Mouse (Mus musculus) forelimb bud, embryonic 11.5 days (tissue): ENCODE results near the gene Ppp1r9a.

Experiments used
- DNase-seq: peaks from one replicate; pipeline ENCODE4 v3.0.0-alpha.2; 2012; ENCODE audit warnings: low read depth, low spot score

Ppp1r9a gene

GRCm38 (mm10) chr6:4953028-4953719, 50.5 kb downstream of the Ppp1r9a start:
- peak; percentile 80 for DNase-seq

- no peak for DNase-seq
These were observed 53.9 kb downstream of the Ppp1r9a start for GRCm38 (mm10) chr6:4956651-4957050.

DNA sequence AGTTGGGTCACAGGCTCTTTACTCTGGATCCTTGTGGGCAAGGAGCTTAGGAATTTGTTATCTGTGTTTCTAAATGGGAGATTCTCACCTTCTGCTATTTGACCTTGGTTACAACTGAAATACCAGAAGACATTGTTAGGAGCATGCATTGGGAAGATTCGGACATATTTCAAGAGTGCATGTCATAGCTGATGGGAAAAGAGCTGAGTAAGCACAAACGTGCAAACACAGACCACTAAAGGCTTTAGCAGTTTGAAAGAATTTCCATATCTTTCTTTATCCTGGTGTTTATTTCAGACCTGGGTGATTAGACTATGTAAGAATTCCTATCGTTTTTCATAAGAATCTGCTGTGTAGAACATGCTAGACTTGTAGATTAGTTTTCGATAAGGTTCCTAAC, 59.5 kb downstream of the Ppp1r9a start:
- no peak for DNase-seq

DNA sequence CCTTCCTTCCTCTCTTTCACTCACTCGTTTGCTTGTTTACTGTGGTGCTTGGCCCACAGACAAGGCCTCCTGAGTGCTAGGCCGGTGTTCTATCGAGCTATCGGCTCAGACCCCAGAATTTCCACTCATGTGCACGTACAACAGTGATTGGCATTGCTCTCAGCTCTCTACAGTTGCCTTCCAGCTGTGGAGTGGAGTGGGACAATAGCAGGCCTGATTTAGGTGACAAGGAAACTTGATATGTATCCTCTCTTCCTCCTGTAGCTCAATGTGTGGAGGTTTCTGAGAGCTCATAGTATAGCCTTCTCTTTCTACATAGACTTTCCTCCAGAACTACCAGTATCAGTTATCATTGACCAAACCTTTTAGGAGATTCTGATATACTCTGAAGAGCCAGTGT, 60.3 kb downstream of the Ppp1r9a start:
- no peak for DNase-seq

DNA sequence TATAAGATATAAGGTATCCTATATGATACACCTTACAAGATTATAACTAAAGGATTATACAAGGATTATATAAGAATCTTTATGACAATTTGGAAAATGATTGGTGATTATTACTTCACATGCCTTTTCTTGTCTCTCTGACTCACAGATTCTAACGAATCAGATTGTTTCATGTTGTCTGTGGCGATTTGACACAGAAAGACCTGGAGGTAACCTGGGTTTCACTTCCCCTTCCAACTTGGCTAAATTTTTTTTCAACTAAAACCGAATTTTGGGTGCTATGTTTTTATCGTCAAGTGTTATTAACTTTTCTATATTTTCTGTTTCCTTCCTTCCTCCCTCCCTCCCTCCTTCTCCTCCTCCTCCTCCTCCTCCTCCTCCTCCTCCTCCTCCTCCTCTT, 64.5 kb downstream of the Ppp1r9a start:
- no peak for DNase-seq

DNA sequence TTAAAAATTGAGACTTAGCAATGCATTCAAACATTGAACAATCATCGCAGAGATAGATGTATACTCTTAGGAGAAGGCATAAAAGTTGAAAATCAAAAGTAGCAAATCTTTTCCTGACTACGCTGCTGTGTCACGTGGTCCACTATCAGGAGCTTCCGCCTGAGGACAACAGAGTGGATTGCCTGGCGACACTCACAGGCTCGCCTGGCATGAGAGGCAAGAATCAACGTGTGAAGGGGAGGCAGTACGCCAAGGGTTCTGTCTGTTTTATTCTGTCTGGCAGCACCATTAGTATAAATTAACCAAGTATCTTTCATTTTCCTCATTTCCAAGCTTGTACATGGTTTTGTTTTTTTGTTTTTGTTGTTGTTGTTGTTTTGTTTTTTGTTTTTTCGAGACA, 68.5 kb downstream of the Ppp1r9a start:
- DNase-seq: no peak

DNA sequence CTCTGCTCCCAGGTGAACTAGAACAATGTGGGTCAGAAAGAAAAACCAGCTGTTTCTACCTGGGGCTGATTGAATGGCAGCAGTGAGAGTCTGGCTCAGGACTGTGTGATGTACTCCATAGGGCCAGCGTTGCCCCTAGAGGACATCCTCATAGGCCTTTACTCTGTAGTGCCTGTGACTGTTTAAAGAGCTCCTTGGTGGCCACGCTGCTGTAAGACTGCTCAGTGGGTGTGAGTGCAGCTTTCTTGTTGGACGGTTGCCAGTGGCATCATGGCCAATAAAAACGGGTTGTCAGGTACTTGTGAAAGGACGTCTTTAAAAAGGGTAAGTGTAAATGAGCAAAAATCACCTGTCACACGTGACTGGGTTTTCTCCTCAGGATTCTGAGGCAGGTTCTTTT, 70.1 kb downstream of the Ppp1r9a start:
- DNase-seq: peak; percentile 43

- no peak for DNase-seq
These were observed 70.6 kb downstream of the Ppp1r9a start for GRCm38 (mm10) chr6:4973337-4973736.

DNA sequence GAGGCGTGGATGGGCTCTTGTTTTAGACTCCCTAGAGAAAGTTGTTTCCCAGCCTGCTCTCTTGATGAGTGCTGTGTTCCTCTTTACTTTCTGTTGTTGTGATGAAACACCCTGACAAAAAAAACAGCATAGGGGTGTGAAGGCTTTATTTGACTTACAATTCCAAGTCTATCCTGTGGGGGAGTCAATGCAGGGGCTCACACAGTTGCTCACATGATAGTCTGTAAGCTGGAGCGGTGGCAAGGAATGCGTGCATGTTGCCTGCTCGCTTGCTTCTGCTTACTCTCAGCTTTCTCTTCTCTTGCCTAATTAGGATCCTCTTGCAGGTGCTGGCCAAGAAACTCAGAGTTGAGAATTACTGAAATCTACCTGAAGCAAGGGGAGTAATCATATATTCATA, 74.8 kb downstream of the Ppp1r9a start:
- DNase-seq: no peak

DNA sequence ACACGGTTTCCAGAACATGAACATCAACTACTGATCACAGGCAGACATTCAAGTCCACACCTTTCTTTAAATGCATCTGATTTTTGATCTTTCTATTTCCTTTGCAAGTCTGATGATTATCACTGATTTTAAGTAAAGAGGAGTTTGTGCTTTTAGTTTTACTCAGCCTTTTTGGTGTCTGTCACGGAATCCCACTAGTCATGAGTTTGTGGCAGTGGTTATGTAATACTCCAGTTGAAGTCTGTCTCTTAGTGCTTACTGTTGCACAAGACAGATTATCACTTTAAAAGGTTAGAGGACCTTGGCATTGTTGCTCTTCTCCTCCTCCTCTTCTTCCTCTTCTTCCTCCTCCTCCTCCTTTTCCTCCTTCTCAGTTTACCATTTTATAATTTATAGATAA, 75.5 kb downstream of the Ppp1r9a start:
- no peak for DNase-seq

DNA sequence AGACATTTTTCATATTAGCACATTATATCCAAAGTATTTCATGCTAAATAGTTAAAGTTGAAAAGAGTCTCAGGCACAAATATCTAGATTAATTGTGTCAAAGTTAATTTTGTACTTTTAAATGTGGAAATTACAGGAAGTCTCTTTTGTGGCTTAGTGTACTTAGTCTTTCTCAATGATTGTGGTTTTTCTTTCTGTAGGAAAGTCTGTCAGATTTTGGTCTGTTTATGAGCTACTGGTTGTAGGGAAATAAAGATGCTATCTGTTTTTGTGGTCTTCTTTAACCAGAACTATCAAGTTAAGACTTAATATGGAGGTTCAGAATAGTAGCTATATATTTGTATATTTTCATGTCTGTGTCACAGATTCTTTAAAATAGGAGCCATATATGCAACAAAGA, 76.2 kb downstream of the Ppp1r9a start:
- DNase-seq: no peak

- no peak for DNase-seq
These were observed 77.4 kb downstream of the Ppp1r9a start for GRCm38 (mm10) chr6:4980113-4980512.

- peak; percentile 69 for DNase-seq
These were observed 80.0 kb downstream of the Ppp1r9a start for GRCm38 (mm10) chr6:4982686-4983162.

DNA sequence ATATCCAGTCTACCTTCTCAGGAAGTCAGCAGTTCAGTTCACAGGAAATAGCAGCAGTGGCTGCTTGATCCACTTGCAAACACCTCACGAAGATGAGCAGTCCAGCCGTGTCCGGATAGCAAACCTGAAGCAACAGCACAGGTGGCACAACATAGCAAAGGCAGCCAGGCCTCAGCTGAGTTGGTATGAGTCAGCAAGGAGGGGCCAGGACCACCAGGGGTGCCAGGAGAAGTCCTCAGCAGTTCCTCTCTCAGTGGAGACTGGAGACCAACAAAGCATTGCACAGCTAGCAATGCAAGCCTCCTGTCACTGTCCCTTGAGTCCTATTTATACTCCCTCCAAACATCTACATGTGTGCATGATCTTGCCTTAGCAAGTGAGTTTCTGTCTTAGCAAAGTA, 83.0 kb downstream of the Ppp1r9a start:
- DNase-seq: no peak

- DNase-seq: no peak
These were observed 84.4 kb downstream of the Ppp1r9a start for GRCm38 (mm10) chr6:4987084-4987483.

DNA sequence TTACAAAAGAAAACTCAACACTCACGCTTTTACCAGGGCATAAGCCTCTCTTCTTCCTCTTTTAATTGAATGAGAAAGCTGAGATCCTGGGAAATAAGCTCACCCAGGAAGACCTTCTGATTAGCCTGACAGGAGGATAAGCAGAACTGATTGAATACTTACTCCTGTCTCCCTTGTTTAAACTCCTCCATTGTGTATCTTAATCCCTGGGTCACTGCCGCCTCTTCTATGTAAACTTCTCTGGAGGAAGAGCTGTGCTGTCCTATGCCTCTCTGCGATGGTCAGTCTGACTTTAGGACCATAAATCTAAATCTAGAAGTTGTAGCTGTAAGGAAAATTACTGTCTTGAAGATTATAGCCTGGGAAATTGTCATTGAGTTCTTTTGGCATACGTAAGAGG, 86.0 kb downstream of the Ppp1r9a start:
- no peak for DNase-seq

DNA sequence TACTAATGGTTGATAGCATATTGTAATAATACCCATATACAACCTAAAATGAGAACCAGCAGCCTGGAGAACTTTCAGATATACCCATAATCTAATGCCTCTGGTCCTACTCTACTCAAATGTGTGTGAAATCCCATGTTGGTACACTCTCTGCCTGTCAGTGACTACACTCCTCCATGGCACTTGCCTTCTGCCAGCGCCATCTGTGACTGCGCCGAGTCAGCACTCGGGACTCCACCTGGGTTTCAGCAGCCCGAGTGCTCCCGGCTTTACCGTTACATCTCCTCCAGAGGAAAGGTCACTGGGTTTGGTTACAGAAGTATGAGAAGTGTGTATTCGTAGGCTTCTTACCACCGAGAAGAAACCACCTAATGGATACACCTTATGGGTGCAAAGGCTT, 89.6 kb downstream of the Ppp1r9a start:
- no peak for DNase-seq

GRCm38 (mm10) chr6:4993600-4994160, 91.0 kb downstream of the Ppp1r9a start:
- DNase-seq: peak; percentile 51

DNA sequence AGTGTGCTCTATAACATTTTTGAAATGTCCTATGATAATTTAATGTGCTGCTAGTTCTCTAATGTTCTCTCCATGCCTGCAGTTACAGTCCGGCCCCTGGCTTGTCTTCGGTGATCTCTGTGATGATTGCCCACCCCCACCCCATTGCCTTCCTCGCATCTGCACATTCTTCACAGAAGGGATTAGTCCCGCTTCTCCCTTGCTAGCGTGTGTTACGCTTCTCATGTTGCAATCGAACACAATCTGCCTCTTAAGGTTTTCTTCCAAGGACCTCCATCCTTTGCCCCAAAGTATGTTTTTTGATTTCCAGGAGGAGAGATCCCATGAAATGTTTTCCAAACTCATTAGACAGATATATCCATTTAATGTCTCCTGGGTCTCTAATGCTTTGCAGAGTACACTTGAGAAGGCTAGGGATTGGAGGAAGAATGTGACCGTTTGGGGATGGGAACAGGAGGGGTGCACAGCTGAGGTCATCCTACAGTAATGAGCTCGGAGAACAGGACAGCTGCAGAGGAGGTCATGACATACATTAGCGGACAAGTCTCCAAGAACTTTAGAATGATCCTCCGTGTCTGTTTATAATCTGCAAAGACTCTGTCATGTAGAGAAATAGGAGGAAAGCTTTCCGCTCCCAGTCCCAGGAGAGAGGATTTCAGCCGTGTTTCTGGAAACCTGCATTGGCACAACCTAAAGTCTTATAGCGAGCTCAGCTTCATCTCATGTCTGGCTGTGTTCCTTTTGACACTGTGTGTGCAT, 91.6 kb downstream of the Ppp1r9a start:
- peak; percentile 55 for DNase-seq

GRCm38 (mm10) chr6:4997599-4997998, 94.9 kb downstream of the Ppp1r9a start:
- DNase-seq: no peak

DNA sequence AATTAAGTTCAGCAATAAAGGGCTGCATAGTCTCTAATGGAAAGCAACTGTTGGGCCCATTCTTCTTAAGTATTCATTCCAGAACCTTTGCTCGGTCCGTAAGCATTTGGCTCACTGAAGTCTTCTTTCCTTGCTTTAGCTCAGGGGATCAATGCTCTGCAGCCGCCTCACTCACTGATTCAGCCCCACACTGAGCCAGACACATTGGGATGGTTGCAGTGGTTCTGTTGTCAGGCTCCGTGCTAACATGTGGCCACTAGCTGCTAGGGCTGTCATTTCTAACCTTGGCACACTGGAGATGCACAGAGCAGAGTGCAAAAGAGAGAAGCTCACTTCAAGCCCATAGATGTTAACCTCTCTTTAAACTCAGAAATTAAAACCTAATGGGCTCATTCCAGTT, 96.2 kb downstream of the Ppp1r9a start:
- DNase-seq: no peak

GRCm38 (mm10) chr6:5000788-5001187, 98.1 kb downstream of the Ppp1r9a start:
- DNase-seq: no peak
